In the genomic region with DNA sequence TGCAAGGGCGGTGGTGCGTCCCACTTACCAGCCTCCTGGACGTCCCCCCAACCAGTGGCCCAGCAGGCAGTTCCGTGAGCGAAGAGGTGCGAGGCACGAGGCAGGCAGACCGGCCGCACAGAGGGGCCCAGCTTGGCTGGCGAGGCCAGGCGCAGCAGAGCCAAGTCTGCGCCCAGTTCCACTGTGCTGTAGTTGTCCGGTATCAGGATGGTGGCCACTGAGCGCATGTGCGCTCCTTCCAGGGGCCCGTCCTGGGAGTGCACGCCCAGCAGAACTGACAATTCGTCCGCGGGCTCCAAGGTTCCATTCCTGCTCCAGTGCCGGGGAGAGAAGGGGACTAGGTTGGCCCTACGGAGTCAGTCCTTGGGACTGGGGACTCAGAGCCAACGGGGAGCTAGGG, we compare ENCODE assay signal across 10 mouse cellular contexts. TPM values are rescaled to one million over a fixed set of nuclear protein-coding genes. Genes with fewer than 3 reads are reported as not detected.
A peak's percentile ranks its signal among the peaks of the same experiment; 100 is the strongest.
DNase-seq lines count a peak whose midpoint lies in the region; ATAC-seq lines count a peak whose summit lies in the region.
"Had no signal": no experiment of that assay in that cellular context is flagged by ENCODE, and none has a peak within 500 bp of the region (broad histone marks: within the 10 kb centered on the region; RNA-seq: fewer than 3 reads in every experiment).

No protein-coding gene starts in this region.

- intact Hi-C loops in heart, postnatal 10 days (cut with DNase I), result no loop called here
- intact Hi-C loops in left cerebral cortex, postnatal 14 days (cut with DNase I), result no loop called here

- peak overlapping the region; percentile 26; the same call in 1 of the 2 replicates for H3K4me3 ChIP-seq in lung, embryonic 16.5 days (ENCODE audit: low read length)
- H3K4me3 ChIP-seq in embryonic facial prominence, embryonic 10.5 days, result peak overlapping the region; percentile 26; the same call in 1 of the 2 replicates
- no peak overlapping the region for H3K4me3 ChIP-seq in neural tube, embryonic 12.5 days
- H3K4me3 ChIP-seq: myocyte had no signal

- 8% methylated on average over 23 of the region's 23 CpGs for WGBS in lung, embryonic 16.5 days
- WGBS in embryonic facial prominence, embryonic 10.5 days, result 11% methylated on average over 23 of the region's 23 CpGs
- 14% methylated on average over 23 of the region's 23 CpGs for WGBS in neural tube, embryonic 12.5 days

- peak overlapping the region; percentile 33; the same call in 1 of the 2 replicates for H3K9ac ChIP-seq in lung, embryonic 16.5 days (ENCODE audit: low read length)
- H3K9ac ChIP-seq in neural tube, embryonic 12.5 days, result no peak overlapping the region

- no peaks in the 10 kb centered on the region for H3K36me3 ChIP-seq in lung, embryonic 16.5 days (ENCODE audit: control insufficient read depth, insufficient read depth, low read length)
- H3K36me3 ChIP-seq in embryonic facial prominence, embryonic 10.5 days (replicated peaks), result no peaks in the 10 kb centered on the region
- H3K36me3 ChIP-seq in neural tube, embryonic 12.5 days, result no peaks in the 10 kb centered on the region

- H3K27ac ChIP-seq in lung, embryonic 16.5 days (ENCODE audit: low read length), result no peak overlapping the region
- H3K27ac ChIP-seq in embryonic facial prominence, embryonic 10.5 days (replicated peaks), result no peak overlapping the region
- no peak overlapping the region for H3K27ac ChIP-seq in neural tube, embryonic 12.5 days

- H3K27me3 ChIP-seq in lung, embryonic 16.5 days (ENCODE audit: control insufficient read depth, insufficient read depth, low read depth, low read length), result peaks cover 18% of the 10 kb centered on the region; the same call in 1 of the 2 replicates
- peaks cover 40% of the 10 kb centered on the region for H3K27me3 ChIP-seq in embryonic facial prominence, embryonic 10.5 days (replicated peaks; ENCODE audit: low read depth, poor library complexity, severe bottlenecking)
- H3K27me3 ChIP-seq in neural tube, embryonic 12.5 days (replicated peaks), result peaks cover 25% of the 10 kb centered on the region

- no peak for DNase-seq in lung, postnatal 14 days
- peak; percentile 49 for DNase-seq in embryonic facial prominence, embryonic 10.5 days (ENCODE audit: low spot score)
- peak; percentile 53 to 54 for DNase-seq in heart, postnatal 10 days
- DNase-seq in left cerebral cortex, postnatal 14 days (ENCODE audit: low spot score in 2 of 2), result no peak
- no peak for DNase-seq in retina, postnatal 1 day
- DNase-seq: thymus, postnatal 14 days had no signal

- H3K4me2 ChIP-seq in lung, embryonic 16.5 days (ENCODE audit: low read depth, low read length), result peak overlapping the region; percentile 42
- H3K4me2 ChIP-seq in neural tube, embryonic 12.5 days (replicated peaks), result peak overlapping the region; percentile 24; the same call in 1 of the 2 replicates

- no peaks in the 10 kb centered on the region for H3K4me1 ChIP-seq in lung, embryonic 16.5 days (replicated peaks; ENCODE audit: control insufficient read depth, insufficient read depth, low read length)
- H3K4me1 ChIP-seq in embryonic facial prominence, embryonic 10.5 days, result peaks cover 8% of the 10 kb centered on the region; the same call in 1 of the 2 replicates
- no peaks in the 10 kb centered on the region for H3K4me1 ChIP-seq in neural tube, embryonic 12.5 days

- H3K9me3 ChIP-seq in lung, embryonic 16.5 days (ENCODE audit: control insufficient read depth, low read length), result no peaks in the 10 kb centered on the region
- no peaks in the 10 kb centered on the region for H3K9me3 ChIP-seq in embryonic facial prominence, embryonic 10.5 days
- no peaks in the 10 kb centered on the region for H3K9me3 ChIP-seq in neural tube, embryonic 12.5 days

- ATAC-seq in lung, embryonic 16.5 days (ENCODE audit: low read depth), result peak; percentile 74
- no peak for ATAC-seq in neural tube, embryonic 12.5 days (ENCODE audit: low FRiP score, low read depth)
- ATAC-seq: inflammation-experienced regulatory T-cells, adult 6 months had no signal

RNA-seq across cellular contexts. Expression of gene Prss36, which starts 1.9 kb away (rescaled TPM):
- 12.3 and 12.4 TPM in 2 replicates for polyA plus RNA-seq in lung, embryonic 16.5 days (2015; fragmentation: Nextera tagmentation; extraction: Ambion mirVana)
- 10.7 and 12.9 TPM in 2 replicates for polyA plus RNA-seq in embryonic facial prominence, embryonic 10.5 days (2016; fragmentation: Nextera tagmentation; extraction: Ambion mirVana)
- 1 to 10 TPM; 5.0 to 6.6 TPM for total RNA-seq in heart, postnatal 10 days (2021)
- 9.2 and 12.2 TPM in 2 replicates for polyA plus RNA-seq in neural tube, embryonic 12.5 days (2016; fragmentation: Nextera tagmentation; extraction: Ambion mirVana)
- total RNA-seq in left cerebral cortex, postnatal 14 days (2021), result 10 to 100 TPM in 1 of 2 experiments, 1 to 10 TPM in 1; 9.8 to 10.3 TPM

RNA-seq across cellular contexts. Expression of gene Prss8, which starts 14.7 kb away (rescaled TPM):
- polyA plus RNA-seq in lung, embryonic 16.5 days (2015; fragmentation: Nextera tagmentation; extraction: Ambion mirVana), result 101 and 108 TPM in 2 replicates
- polyA plus RNA-seq in embryonic facial prominence, embryonic 10.5 days (2016; fragmentation: Nextera tagmentation; extraction: Ambion mirVana), result 14.8 and 15.8 TPM in 2 replicates
- not detected for total RNA-seq in heart, postnatal 10 days (2021)
- 0.58 and 1.1 TPM in 2 replicates for polyA plus RNA-seq in neural tube, embryonic 12.5 days (2016; fragmentation: Nextera tagmentation; extraction: Ambion mirVana)
- under 1 TPM in 1 of 2 experiments, not detected in 1; 0.89 TPM for total RNA-seq in left cerebral cortex, postnatal 14 days (2021)
- polyA plus RNA-seq: inflammation-experienced regulatory T-cells, adult 6 months had no signal

RNA-seq across cellular contexts. Expression of gene Fus, which starts 22.6 kb away (rescaled TPM):
- polyA plus RNA-seq in lung, embryonic 16.5 days (2015; fragmentation: Nextera tagmentation; extraction: Ambion mirVana), result 299 and 328 TPM in 2 replicates
- polyA plus RNA-seq in embryonic facial prominence, embryonic 10.5 days (2016; fragmentation: Nextera tagmentation; extraction: Ambion mirVana), result 349 and 372 TPM in 2 replicates
- 100 to 1,000 TPM; 297 to 307 TPM for total RNA-seq in heart, postnatal 10 days (2021)
- polyA plus RNA-seq in neural tube, embryonic 12.5 days (2016; fragmentation: Nextera tagmentation; extraction: Ambion mirVana), result 481 and 511 TPM in 2 replicates
- total RNA-seq in left cerebral cortex, postnatal 14 days (2021), result 100 to 1,000 TPM; 313 to 324 TPM

RNA-seq across cellular contexts. Expression of gene Kat8, which starts 32.3 kb away (rescaled TPM):
- 37.2 and 38.9 TPM in 2 replicates for polyA plus RNA-seq in lung, embryonic 16.5 days (2015; fragmentation: Nextera tagmentation; extraction: Ambion mirVana)
- polyA plus RNA-seq in embryonic facial prominence, embryonic 10.5 days (2016; fragmentation: Nextera tagmentation; extraction: Ambion mirVana), result 48.7 and 49.6 TPM in 2 replicates
- 10 to 100 TPM; 12.7 to 14.6 TPM for total RNA-seq in heart, postnatal 10 days (2021)
- 50.9 and 51.0 TPM in 2 replicates for polyA plus RNA-seq in neural tube, embryonic 12.5 days (2016; fragmentation: Nextera tagmentation; extraction: Ambion mirVana)
- total RNA-seq in left cerebral cortex, postnatal 14 days (2021), result 10 to 100 TPM; 26.0 to 30.0 TPM

RNA-seq across cellular contexts. Expression of gene Bckdk, which starts 40.7 kb away (rescaled TPM):
- 129 and 133 TPM in 2 replicates for polyA plus RNA-seq in lung, embryonic 16.5 days (2015; fragmentation: Nextera tagmentation; extraction: Ambion mirVana)
- 111 and 119 TPM in 2 replicates for polyA plus RNA-seq in embryonic facial prominence, embryonic 10.5 days (2016; fragmentation: Nextera tagmentation; extraction: Ambion mirVana)
- 10 to 100 TPM; 96.6 to 98.5 TPM for total RNA-seq in heart, postnatal 10 days (2021)
- polyA plus RNA-seq in neural tube, embryonic 12.5 days (2016; fragmentation: Nextera tagmentation; extraction: Ambion mirVana), result 74.1 and 79.1 TPM in 2 replicates
- 10 to 100 TPM; 36.8 to 45.1 TPM for total RNA-seq in left cerebral cortex, postnatal 14 days (2021)

Comparison
In these comparisons a context has a peak if more than half of its experiments do, and no peak if none do; other contexts are left out.
1. DNase-seq: peak in embryonic facial prominence, embryonic 10.5 days (single experiment) and heart, postnatal 10 days (2 of 2); none in lung, postnatal 14 days (single experiment), left cerebral cortex, postnatal 14 days (0 of 2) and retina, postnatal 1 day (single experiment).